Mouse (Mus musculus): Measurements from ENCODE around the gene Cab39l. TPM values are rescaled to one million over a fixed set of nuclear protein-coding genes. Genes with fewer than 3 reads are reported as not detected.
"Not testable (repeated sequence)": the region's sequence is repeated elsewhere in the genome, so short reads cannot be mapped to it uniquely, and the experiment has no call there.

Cab39l gene
- polyA plus RNA-seq (2012; rRNA removed): 5.3 and 5.5 TPM in 2 replicates

DNA sequence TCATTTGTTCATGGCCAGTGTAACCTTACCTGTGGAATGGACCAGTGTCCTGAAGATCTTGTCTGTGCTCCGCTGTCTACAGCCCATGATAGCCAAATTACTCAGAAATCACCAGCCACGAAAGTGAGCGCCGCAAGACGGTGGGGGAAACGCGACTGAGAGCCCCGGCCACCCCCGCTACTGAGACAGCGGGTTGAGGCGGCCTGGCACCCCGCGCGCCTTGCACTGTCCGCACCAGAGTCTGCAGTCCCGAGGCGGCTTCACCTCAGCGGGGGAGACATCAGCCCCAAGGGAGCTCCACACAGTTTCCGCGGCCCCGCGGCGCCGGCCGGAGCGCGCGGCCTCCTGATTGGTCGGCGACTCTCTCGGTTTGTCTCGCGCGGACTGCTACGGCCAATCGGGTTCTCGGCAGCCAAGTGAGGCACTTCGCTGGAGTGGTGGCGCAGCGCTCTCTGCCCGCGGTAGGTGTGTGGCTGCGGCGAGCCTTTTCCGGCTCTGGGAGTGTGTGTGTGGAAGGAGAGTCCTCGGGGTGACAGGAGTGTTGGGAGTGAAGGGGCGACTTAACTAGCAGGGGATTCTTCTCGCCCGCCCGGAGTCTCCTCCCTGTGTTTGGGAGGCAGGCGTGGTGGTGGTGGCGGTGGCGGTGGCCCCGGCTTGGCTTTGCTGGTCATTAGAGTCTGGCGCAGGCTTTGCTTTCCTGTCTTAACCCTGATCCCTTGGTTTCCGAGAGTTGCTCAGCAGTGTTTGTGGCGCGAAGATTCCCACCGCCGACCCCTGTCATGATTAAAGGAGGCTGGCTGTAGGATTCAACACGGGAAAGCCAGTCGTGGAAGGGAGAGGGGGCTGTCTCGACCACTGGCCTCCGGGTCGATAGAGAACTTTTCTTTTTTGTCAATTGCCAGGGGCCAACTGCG, at the start of gene Cab39l, which contains the start of gene Setdb2:
TSS of gene Cab39l (plus strand) at position 415 of the 914 bp plus-strand sequence.
TSS of gene Setdb2 (minus strand) at position 327 of the 914 bp plus-strand sequence.
- peak within 1 kb of the TSS; percentile 78 for H3K27ac ChIP-seq (ENCODE audit: control insufficient read depth, insufficient read depth, low read length)
- WGBS: under 1% methylated on average over 66 of the region's 66 CpGs
- H3K4me1 ChIP-seq (replicated peaks; ENCODE audit: control insufficient read depth, insufficient read depth, low read length): peaks cover 3% of the 10 kb centered on the region; the same call in 1 of the 2 replicates
- no peaks in the 10 kb centered on the region for H3K27me3 ChIP-seq (ENCODE audit: control insufficient read depth, insufficient read depth, low read length)
- no peaks in the 10 kb centered on the region for H3K36me3 ChIP-seq (ENCODE audit: control insufficient read depth, insufficient read depth, low read length)
- H3K4me3 ChIP-seq (ENCODE audit: control insufficient read depth, insufficient read depth, low read length): peak within 1 kb of the TSS; percentile 91
- DNase-seq: peak; percentile 98
- peak; percentile 98 for TF ChIP-seq POLR2A (IDR thresholded peaks at IDR 0.05; ENCODE audit: control insufficient read depth, extremely low read depth, insufficient read depth, low read length, poor library complexity)
- TF ChIP-seq CTCF (IDR thresholded peaks at IDR 0.05; ENCODE audit: borderline replicate concordance, control insufficient read depth, extremely low read depth, insufficient read depth, low read length, poor library complexity): peak; percentile 63; the same call in 1 of the 2 replicates

DNA sequence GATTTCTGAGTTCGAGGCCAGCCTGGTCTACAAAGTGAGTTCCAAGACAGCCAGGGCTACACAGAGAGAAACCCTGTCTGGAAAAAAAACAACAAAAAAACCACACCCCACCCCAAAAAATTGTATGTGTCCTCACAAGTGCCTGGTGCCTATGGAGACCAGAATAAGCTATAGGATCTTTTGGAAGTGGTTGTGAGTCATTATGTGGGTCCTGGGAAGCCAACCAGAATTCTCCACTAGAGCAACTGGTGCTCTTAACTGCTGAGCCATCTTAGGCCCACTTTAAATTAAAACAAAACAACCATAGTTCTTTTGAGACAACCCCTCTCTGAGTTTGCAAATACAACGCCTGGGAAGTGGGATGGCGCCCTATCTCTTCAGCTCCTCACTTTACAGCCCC, 45.5 kb upstream of the Cab39l start, which contains the start of gene Phf11c:
TSS of gene Phf11c (minus strand) at position 101 of the 400 bp plus-strand sequence.
- Histone ChIP-seq H3K36me3 (ENCODE audit: control insufficient read depth, insufficient read depth, low read length) (no peaks in the 10 kb centered on the region), H3K27me3 (ENCODE audit: control insufficient read depth, insufficient read depth, low read length) (no peaks in the 10 kb centered on the region), H3K4me3 (ENCODE audit: control insufficient read depth, insufficient read depth, low read length) (no peak within 1 kb of the TSS), H3K27ac (ENCODE audit: control insufficient read depth, insufficient read depth, low read length) (no peak within 1 kb of the TSS), H3K4me1 (replicated peaks; ENCODE audit: control insufficient read depth, insufficient read depth, low read length) (no peaks in the 10 kb centered on the region; the same call in 1 of the 2 replicates)
- no peak for DNase-seq
- WGBS: 95% methylated on average over 3 of the region's 3 CpGs
- TF ChIP-seq POLR2A (IDR thresholded peaks at IDR 0.05; ENCODE audit: control insufficient read depth, extremely low read depth, insufficient read depth, low read length, poor library complexity) (no peak), CTCF (IDR thresholded peaks at IDR 0.05; ENCODE audit: borderline replicate concordance, control insufficient read depth, extremely low read depth, insufficient read depth, low read length, poor library complexity) (no peak)

DNA sequence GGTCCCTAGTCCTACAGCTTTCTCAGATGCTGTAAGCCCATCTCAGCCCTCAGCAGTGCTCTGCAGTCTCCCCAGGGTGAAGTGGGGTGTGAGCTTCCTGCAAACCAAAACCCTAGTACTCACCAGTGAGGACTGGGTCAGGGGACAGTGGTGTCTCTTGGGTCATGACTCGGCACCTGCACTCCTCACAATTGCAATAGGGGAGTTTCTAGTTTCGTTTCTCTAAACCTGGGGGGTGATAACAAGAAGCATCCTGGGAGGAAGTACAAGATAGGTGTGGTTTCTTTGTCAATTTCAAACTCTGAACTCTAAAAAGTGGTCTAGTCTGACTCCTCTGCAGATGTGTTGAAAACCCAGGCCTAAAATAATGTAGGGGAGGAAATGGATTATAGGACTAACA, 43.8 kb upstream of the Cab39l start:
- TF ChIP-seq POLR2A (IDR thresholded peaks at IDR 0.05; ENCODE audit: control insufficient read depth, extremely low read depth, insufficient read depth, low read length, poor library complexity) (no peak), CTCF (IDR thresholded peaks at IDR 0.05; ENCODE audit: borderline replicate concordance, control insufficient read depth, extremely low read depth, insufficient read depth, low read length, poor library complexity) (no peak)
- no peaks in the 10 kb centered on the region for H3K27me3 ChIP-seq (ENCODE audit: control insufficient read depth, insufficient read depth, low read length)
- H3K36me3 ChIP-seq (ENCODE audit: control insufficient read depth, insufficient read depth, low read length): no peaks in the 10 kb centered on the region
- DNase-seq: peak; percentile 29
- 10% methylated on average over 2 of the region's 2 CpGs for WGBS
- peak overlapping the region; percentile 39 for H3K4me3 ChIP-seq (ENCODE audit: control insufficient read depth, insufficient read depth, low read length)
- H3K4me1 ChIP-seq (replicated peaks; ENCODE audit: control insufficient read depth, insufficient read depth, low read length): no peaks in the 10 kb centered on the region; the same call in 1 of the 2 replicates
- peak overlapping the region; percentile 64 for H3K27ac ChIP-seq (ENCODE audit: control insufficient read depth, insufficient read depth, low read length)

DNA sequence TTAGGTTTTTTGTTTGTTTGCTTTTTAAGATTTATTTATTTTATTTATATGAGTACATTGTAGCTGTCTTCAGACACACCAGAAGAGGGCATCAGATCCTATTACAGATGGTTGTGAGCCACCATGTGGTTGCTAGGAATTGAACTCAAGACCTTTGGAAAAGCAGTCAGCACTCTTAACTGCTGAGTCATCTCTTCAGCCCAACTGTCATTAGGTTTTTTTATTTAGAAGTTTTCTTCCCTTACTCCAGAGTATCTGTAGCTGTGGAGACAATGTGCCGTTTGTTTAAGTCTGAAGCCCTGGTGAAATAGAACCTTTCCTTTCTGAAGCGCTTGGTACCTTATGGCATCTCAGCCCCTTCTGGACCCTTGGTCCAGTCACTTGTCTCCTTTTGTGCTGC, 25.8 kb upstream of the Cab39l start:
- peaks cover 48% of the 10 kb centered on the region for H3K36me3 ChIP-seq (ENCODE audit: control insufficient read depth, insufficient read depth, low read length)
- H3K27me3 ChIP-seq (ENCODE audit: control insufficient read depth, insufficient read depth, low read length); DNase-seq; H3K4me3 ChIP-seq (ENCODE audit: control insufficient read depth, insufficient read depth, low read length); H3K4me1 ChIP-seq (replicated peaks; ENCODE audit: control insufficient read depth, insufficient read depth, low read length); H3K27ac ChIP-seq (ENCODE audit: control insufficient read depth, insufficient read depth, low read length): not testable (repeated sequence)
- WGBS: 100% methylated on average over 2 of the region's 2 CpGs

DNA sequence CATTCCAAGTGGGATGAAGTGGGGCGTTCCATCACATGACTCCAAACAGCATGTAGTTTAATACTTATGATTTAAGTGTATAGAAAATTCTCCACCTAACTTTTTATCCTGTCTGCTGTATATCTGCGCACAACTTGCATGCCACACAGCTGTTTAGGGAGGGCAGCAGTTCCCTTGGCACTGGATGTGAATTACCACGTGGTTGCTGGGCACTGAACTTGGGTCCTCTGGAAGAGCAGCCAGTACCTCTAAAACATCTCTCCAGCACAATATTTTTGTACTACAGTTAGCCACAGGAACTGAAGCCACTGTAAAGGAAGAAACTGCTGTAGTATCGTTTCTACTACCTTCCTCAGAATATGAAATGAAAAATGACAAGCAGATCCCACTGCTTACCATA, 22.6 kb upstream of the Cab39l start:
- Histone ChIP-seq H3K27ac (ENCODE audit: control insufficient read depth, insufficient read depth, low read length) (no peak overlapping the region), H3K36me3 (ENCODE audit: control insufficient read depth, insufficient read depth, low read length) (peaks cover 37% of the 10 kb centered on the region), H3K27me3 (ENCODE audit: control insufficient read depth, insufficient read depth, low read length) (no peaks in the 10 kb centered on the region), H3K4me3 (ENCODE audit: control insufficient read depth, insufficient read depth, low read length) (no peak overlapping the region), H3K4me1 (replicated peaks; ENCODE audit: control insufficient read depth, insufficient read depth, low read length) (no peaks in the 10 kb centered on the region)
- no peak for TF ChIP-seq POLR2A (IDR thresholded peaks at IDR 0.05; ENCODE audit: control insufficient read depth, extremely low read depth, insufficient read depth, low read length, poor library complexity)
- no peak for TF ChIP-seq CTCF (IDR thresholded peaks at IDR 0.05; ENCODE audit: borderline replicate concordance, control insufficient read depth, extremely low read depth, insufficient read depth, low read length, poor library complexity)
- WGBS: 95% methylated on average over 4 of the region's 4 CpGs
- no peak for DNase-seq

DNA sequence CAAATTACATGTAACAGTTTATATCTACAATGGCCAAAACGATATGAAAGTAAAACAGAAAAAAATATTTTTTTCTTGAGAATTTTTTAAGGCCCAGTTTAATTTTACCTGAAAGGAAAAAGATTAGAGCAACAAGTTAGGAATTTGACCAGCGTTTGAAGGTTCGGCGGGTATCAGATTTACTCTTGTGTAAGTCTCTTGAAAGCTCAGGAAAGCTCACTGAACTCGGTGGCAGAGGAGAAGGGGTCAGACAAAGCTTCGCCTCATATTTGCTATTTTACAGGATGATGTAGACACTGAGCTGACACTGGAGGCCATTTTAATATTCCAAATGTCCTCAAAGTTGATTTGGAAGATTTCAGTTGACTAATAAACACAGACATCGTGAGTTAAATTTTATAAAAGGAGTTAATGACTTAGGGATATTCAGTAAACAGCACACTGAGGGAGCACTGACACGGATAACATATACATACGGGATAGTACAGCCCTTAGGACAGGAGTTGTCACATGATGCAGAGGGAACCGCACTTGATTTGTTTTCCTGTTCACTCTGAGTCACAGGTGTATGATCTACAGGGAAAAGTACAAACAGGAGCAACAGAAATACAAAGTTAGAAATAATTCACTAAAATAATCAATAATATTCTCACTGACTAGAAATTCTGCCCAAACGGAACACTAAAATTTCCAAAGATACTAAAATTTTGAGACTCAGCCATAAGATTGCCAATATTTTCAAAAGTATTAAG, 17.7 kb upstream of the Cab39l start:
- DNase-seq: no peak
- Histone ChIP-seq H3K27ac (ENCODE audit: control insufficient read depth, insufficient read depth, low read length) (no peak overlapping the region), H3K36me3 (ENCODE audit: control insufficient read depth, insufficient read depth, low read length) (peaks cover 15% of the 10 kb centered on the region), H3K27me3 (ENCODE audit: control insufficient read depth, insufficient read depth, low read length) (no peaks in the 10 kb centered on the region), H3K4me3 (ENCODE audit: control insufficient read depth, insufficient read depth, low read length) (no peak overlapping the region), H3K4me1 (replicated peaks; ENCODE audit: control insufficient read depth, insufficient read depth, low read length) (no peaks in the 10 kb centered on the region)
- WGBS: 95% methylated on average over 11 of the region's 11 CpGs
- TF ChIP-seq CTCF (IDR thresholded peaks at IDR 0.05; ENCODE audit: borderline replicate concordance, control insufficient read depth, extremely low read depth, insufficient read depth, low read length, poor library complexity): no peak
- TF ChIP-seq POLR2A (IDR thresholded peaks at IDR 0.05; ENCODE audit: control insufficient read depth, extremely low read depth, insufficient read depth, low read length, poor library complexity): no peak

Data from thymus, adult 2 months (tissue).